Mouse (Mus musculus) liver, adult 2 months (tissue): ENCODE measurements at regions not wholly inside any gene's neighbourhood (a gene's known extent, or its start where the extent isn't known, plus 50 kb on each side); places are given as distances from the start of the nearest gene placed in this dataset.

Experiments
- CTCF ChIP-seq: fragments of 200-500 bp; IDR thresholded peaks from 2 replicates; pipeline ENCODE4 v1.5.1; 2011; ENCODE audit warnings: low read depth, low read length, control low read depth
- POLR2A ChIP-seq: fragments of 200-500 bp; IDR thresholded peaks from 2 replicates; pipeline ENCODE4 v1.6.1; 2011; ENCODE audit warnings: low read length, control low read depth; ENCODE audit not compliant: insufficient read depth; ENCODE audit errors: extremely low read depth

DNA sequence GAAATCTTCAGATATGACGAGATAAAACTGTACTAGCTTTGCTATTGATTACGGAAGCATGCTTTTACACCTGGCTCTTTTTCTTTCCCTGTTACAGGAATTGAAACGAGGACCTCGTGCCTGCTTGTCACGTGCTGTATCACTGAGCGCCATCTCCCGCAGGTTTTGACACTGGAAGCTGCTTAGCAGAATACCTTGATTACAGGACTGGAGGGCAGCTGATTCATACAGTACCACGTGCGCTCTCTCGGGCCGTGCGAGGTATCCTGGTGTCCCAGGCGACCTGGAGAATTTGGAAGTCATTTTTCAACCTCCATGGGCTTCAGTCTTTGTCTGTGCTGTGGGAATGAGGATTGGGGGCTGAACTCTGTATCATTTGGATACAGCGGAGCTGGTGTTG lies 81.5 kb downstream of the Rpl14 start:
- TF ChIP-seq CTCF = no peak
- no peak for TF ChIP-seq POLR2A
